Mouse (Mus musculus): ENCODE results near the gene Nfic.

The Nfic gene

GRCm38 (mm10) chr10:81389801-81390677, 65.4 kb downstream of the Nfic start:
- peak; percentile 76 to 93 for DNase-seq (ENCODE audit: inconsistent age in 2 of 2, low spot score in 1 of 2)

- peak; percentile 69 to 85 for DNase-seq (ENCODE audit: inconsistent age in 2 of 2, low spot score in 1 of 2)
Measured at GRCm38 (mm10) chr10:81389373-81389772, 66.1 kb downstream of the Nfic start.

- DNase-seq (ENCODE audit: inconsistent age in 2 of 2, low spot score in 1 of 2), result no peak
Measured at GRCm38 (mm10) chr10:81388505-81389055, 66.9 kb downstream of the Nfic start, which contains the start of gene Gm48552. Gene Gm48552 (plus strand): TSS chr10:81389005.

GRCm38 (mm10) chr10:81387716-81388115, 67.7 kb downstream of the Nfic start:
- no peak for DNase-seq (ENCODE audit: inconsistent age in 2 of 2, low spot score in 1 of 2)

GRCm38 (mm10) chr10:81385603-81386306, 69.7 kb downstream of the Nfic start:
- DNase-seq (ENCODE audit: inconsistent age in 2 of 2, low spot score in 1 of 2), result peak; percentile 42 to 63

- no peak for DNase-seq (ENCODE audit: inconsistent age in 2 of 2, low spot score in 1 of 2)
Measured at GRCm38 (mm10) chr10:81384605-81384982, 70.8 kb downstream of the Nfic start.

GRCm38 (mm10) chr10:81383802-81384604, 71.4 kb downstream of the Nfic start, which contains the start of the genes Dohh and Gm48551:
Gene Dohh (plus strand): TSS chr10:81384428.
Gene Gm48551 (plus strand): TSS chr10:81384466.
- DNase-seq (ENCODE audit: inconsistent age in 2 of 2, low spot score in 1 of 2), result peak; percentile 98 to 100

- DNase-seq (ENCODE audit: inconsistent age in 2 of 2, low spot score in 1 of 2), result no peak
Measured at GRCm38 (mm10) chr10:81382039-81382438, 73.4 kb downstream of the Nfic start.

GRCm38 (mm10) chr10:81379809-81380378, 75.5 kb downstream of the Nfic start:
- DNase-seq (ENCODE audit: inconsistent age in 2 of 2, low spot score in 1 of 2), result no peak

- no peak for DNase-seq (ENCODE audit: inconsistent age in 2 of 2, low spot score in 1 of 2)
Measured at GRCm38 (mm10) chr10:81379183-81379553, 76.3 kb downstream of the Nfic start.

- peak; percentile 100 for DNase-seq (ENCODE audit: inconsistent age in 2 of 2, low spot score in 1 of 2)
Measured at GRCm38 (mm10) chr10:81378553-81379182, 76.8 kb downstream of the Nfic start.

GRCm38 (mm10) chr10:81377793-81378552, 77.5 kb downstream of the Nfic start, which contains the start of gene Fzr1:
Gene Fzr1 (minus strand): TSS chr10:81378516.
- peak in 1 of 2 experiments; percentile 87 for DNase-seq (ENCODE audit: inconsistent age in 2 of 2, low spot score in 1 of 2)

- peak in 1 of 2 experiments; percentile 64 for DNase-seq (ENCODE audit: inconsistent age in 2 of 2, low spot score in 1 of 2)
Measured at GRCm38 (mm10) chr10:81377362-81377664, 78.1 kb downstream of the Nfic start.

GRCm38 (mm10) chr10:81376561-81377361, 78.7 kb downstream of the Nfic start:
- DNase-seq (ENCODE audit: inconsistent age in 2 of 2, low spot score in 1 of 2), result peak in 1 of 2 experiments; percentile 68

GRCm38 (mm10) chr10:81375322-81375721, 80.1 kb downstream of the Nfic start:
- DNase-seq (ENCODE audit: inconsistent age in 2 of 2, low spot score in 1 of 2), result no peak

GRCm38 (mm10) chr10:81367207-81367495, 88.3 kb downstream of the Nfic start:
- no peak for DNase-seq (ENCODE audit: inconsistent age in 2 of 2, low spot score in 1 of 2)

GRCm38 (mm10) chr10:81366477-81367206, 88.8 kb downstream of the Nfic start:
- no peak for DNase-seq (ENCODE audit: inconsistent age in 2 of 2, low spot score in 1 of 2)

All from adrenal gland, adult (tissue).